Mouse (Mus musculus): ENCODE data around the gene Gm11639.

Gene Gm11639

DNA sequence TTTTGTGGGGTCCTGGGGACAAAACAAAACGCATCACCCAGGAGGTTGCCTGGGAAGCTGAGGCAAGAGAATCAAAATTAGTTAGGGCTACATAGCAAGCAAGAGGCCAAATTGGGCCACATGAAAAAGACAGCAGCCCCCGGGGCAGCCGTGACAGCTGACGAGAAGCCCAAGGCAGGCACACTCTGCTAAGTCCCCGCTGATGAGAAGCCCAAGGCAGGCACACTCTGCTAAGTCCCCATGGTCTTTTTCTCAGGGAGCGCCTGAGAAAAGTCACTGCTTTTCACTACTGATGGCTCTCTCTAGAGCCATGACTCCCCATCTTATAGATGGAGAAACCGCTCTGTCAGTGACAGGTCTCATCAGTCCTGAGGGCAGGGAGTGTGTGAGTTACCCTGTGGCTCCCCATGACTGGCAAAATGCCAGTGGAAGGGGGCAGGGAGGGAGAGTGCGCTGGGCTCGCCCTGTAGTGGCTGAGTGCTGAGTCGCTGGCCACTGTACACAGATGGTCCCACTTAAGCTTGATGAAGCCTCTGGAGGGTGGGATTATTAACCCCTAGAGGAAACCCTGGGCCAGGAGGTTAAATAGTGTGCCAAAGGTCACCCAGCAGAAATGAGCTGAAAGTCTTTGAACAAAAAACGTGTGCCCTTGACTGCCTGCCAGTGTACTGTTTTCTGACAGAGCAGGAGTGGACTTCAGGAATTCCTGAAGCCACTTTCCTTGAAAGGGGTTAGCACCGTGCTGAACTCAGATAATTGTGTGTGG, 467.7 kb downstream of the Gm11639 start:
- DNase-seq (ENCODE audit: low spot score in 2 of 2): no peak

DNA sequence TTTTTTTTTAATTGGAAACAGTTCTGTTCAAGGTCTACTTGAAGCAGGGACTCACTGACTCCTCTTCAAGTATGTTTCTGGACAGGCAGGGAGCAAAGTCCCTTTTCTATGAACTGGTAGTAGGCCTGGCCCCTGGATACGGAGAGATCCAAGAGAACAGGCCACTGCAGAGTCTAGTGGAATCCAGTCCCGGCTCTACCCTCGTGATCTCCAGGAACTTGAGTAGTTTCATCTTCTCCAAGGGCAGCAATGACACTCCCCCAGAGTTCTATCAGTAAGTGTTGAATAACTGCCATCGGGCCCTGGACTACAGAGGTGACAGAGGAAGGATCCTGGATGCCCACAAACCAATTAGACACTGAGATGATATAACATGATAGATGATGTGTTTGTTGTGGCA, 470.4 kb downstream of the Gm11639 start:
- DNase-seq (ENCODE audit: low spot score in 2 of 2): no peak

DNA sequence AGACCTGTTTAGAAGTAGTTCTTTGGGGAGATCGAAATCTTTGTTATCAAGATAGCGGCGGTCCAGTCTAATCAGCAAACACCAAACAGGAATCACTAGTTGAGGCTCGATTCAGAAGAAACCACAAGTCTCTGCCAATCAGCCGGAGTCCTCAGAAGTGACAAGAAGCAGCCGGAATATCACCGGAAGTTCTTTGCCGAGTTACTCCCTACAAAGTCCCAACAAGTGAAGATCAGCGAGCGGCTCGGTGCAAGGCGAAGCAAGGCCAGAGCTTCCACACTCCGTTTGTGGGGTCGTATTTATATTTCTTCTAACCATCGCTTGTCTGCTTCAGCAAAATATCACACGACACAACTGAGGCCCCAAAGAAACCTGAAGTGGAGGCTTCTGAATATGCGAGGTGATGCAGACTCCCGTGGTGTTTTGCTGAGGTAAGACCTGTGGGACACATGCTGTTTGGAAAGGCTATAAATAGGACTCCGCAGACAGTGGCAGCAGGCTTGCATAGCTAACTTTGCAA, 471.3 kb downstream of the Gm11639 start:
- no peak for DNase-seq (ENCODE audit: low spot score in 2 of 2)

- DNase-seq (ENCODE audit: low spot score in 2 of 2): no peak
Observed at GRCm38 (mm10) chr11:105158047-105158446, 472.5 kb downstream of the Gm11639 start.

GRCm38 (mm10) chr11:105159673-105160360, 474.3 kb downstream of the Gm11639 start:
- no peak for DNase-seq (ENCODE audit: low spot score in 2 of 2)

DNA sequence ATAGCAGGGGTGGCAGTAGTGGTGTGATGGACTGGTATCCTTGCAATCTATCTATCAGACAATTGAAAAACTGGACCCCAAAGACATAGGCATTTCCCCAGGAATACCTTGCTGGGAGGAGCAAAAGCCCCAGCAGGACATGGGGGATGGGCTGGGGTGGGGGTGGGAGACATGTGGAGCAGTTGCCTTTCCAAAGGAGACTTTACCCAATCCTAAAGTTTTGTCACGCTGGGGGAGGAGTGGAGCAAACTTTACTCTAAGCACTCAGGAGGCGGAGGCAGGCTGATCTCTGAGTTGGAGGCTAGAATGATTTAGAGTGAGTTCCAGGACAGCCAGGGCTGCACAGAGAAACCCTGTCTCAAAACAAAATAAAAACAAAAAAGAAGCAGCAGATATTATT, 475.9 kb downstream of the Gm11639 start:
- DNase-seq (ENCODE audit: low spot score in 2 of 2): no peak

DNA sequence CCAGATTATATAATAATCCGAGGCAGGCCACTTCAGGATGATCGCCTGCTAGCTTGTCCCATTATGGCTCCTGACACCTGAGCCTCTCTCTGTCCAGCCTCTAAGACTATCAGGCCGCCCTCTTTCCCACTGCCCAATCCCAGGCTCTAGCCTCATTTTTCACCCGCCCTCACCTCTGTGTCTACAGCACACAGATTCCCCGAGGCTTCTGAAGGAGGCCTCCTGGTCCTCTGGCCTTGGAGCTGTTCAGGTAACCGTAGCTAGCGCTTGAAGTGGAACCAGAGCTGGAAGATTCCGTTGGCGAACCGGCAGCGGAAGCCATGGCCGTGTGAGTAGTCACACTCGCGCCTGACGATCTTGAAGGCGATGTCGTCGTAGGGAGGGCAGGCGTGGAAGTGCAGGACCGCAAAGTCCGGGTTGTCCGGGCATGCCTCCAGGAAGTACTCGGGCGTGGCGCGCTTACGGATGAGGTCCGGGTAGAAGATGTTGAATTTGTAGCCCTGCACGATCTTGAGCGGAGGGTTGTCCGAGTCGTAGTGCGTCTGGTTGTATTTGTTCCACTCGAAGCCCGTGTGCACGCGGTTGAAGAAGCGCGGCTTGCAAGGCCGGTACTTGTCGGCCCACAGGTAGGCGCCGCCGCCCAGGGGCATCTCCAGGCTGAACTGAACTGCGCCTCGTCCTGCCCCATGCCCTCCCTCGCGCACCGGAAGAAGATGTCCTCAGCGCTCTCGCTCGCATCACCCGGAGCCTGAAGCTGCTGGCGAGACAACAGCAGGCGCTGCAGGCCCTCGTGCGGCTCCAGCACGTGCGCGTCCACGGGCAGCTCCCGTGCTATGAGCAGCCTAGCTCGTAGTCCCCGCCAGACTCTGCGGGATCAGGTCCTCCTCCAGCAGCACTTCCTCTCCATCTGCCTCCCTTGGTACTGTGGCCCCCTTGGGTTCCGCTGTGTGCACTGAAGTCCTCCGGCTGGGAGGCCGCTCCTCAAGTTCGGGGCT, 479.3 kb downstream of the Gm11639 start:
- DNase-seq (ENCODE audit: low spot score in 2 of 2): no peak

- no peak for DNase-seq (ENCODE audit: low spot score in 2 of 2)
Observed at GRCm38 (mm10) chr11:105166780-105167179, 481.3 kb downstream of the Gm11639 start.

All from urinary bladder, adult 18-20 months (tissue).